Mouse (Mus musculus): ENCODE data around the gene Nim1k. TPM values are rescaled to one million over a fixed set of nuclear protein-coding genes. Genes with fewer than 3 reads are reported as not detected.
A peak's percentile ranks its signal among the peaks of the same experiment; 100 is the strongest.

The Nim1k gene
- polyA plus RNA-seq, 1 experiment from 2014 or later: 1.6 TPM

DNA sequence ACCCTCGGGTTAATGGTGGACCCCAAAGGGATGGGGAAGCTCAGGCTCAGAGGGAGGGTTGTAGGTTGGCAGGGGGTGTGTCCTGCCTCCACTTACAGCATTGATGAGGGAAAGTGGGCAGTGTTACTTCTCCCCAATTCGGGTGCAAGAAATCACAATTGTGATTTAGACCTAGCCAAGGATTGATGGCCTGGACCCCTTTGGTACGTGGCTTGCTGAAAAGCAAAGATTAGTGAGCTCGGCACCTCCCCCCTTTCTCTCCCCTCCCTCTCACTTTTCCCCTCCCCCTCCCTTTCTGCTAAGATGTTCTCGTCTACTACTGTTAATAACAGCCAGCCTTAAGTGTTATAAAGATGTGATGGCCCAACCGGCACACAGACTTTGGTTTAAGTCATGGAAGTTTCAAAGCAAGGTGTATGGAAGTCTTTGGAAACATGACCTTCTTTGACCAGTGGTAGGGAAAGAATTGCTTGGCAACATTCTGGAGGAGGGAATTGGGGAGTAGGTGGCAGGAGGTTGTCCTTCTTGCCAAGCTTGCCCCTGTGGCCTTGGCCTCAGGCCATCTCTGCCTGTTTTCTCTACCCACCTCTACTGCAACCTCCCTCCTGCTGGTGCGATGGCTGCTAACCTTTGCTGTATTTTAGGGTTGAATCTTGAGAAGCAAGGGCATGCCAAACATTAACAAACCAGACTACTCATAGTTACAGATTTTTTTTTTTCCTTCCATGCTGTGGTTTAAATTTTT is 64.6 kb downstream of the Nim1k start:
- peak overlapping the region; percentile 88 for H3K27ac ChIP-seq (replicated peaks; ENCODE audit: low read depth, low read length)
- DNase-seq (ENCODE audit: low spot score): peak; percentile 43

DNA sequence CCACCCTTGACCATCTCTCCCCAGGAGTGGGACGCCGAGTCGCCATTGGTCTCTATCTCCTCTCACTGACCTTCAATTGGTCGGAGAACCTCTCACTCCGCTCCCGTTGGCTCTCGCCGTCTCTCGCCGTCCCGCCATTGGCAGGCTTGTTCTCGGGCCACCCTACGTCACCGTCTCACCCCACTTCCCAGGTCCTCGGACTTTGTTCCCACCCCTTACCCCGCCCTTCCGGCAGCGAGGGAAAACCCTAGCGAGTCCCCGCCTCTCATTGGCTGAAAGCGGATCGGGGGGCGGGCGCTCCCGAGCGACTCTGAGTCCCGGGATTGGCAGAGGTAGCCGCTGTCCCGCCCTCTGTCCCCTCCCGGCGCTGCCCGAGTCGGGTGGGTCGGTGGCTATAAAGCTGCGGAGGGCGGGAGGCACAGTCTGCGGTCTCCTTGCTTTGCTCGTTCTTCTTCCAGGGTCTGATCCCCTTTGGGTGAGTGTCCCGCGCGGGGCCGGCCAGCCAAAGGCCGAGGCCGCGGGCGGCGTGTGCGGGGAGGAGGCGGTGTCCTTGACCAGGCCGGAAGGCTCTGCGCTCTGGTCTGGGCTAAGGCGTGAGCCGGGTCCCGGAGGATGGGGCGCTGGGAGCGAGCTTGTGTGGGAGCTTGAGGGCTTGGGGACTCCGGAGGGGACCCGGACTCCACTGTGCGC is 65.5 kb downstream of the Nim1k start, which contains the start of gene Hmgcs1:
TSS of gene Hmgcs1 (plus strand) at position 341 of the 690 bp plus-strand sequence.
- peak; percentile 99 for ATAC-seq (replicated peaks; ENCODE audit: insufficient number of reproducible peaks, low FRiP score, low TSS enrichment, low read depth)
- WGBS: 0% methylated on average over 53 of the region's 59 CpGs

More for the DNA sequence above, 64.6 kb downstream of the Nim1k start:
- Histone ChIP-seq H3K27me3 (ENCODE audit: control insufficient read depth, insufficient read depth, low read length) (no peaks in the 10 kb centered on the region), H3K9ac (replicated peaks; ENCODE audit: low read length) (peak overlapping the region; percentile 85), H3K4me2 (ENCODE audit: low read depth, low read length) (peak overlapping the region; percentile 72), H3K4me1 (ENCODE audit: control insufficient read depth, insufficient read depth, low read length) (0 out of 2 replicates have a peak, but pooled peaks cover 2% of the 10 kb centered on the region), H3K4me3 (ENCODE audit: low read depth, low read length) (peak overlapping the region; percentile 81), H3K9me3 (replicated peaks; ENCODE audit: control insufficient read depth, low read length) (no peaks in the 10 kb centered on the region), H3K36me3 (replicated peaks; ENCODE audit: control insufficient read depth, insufficient read depth, low read depth, low read length) (no peaks in the 10 kb centered on the region)
- no peak; the same call in 1 of the 2 replicates for ATAC-seq (replicated peaks; ENCODE audit: insufficient number of reproducible peaks, low FRiP score, low TSS enrichment, low read depth)
- WGBS: 4% methylated on average over 7 of the region's 7 CpGs

GRCm38 (mm10) chr13:119689709-119690038 is 66.0 kb downstream of the Nim1k start:
- no peak for ATAC-seq (replicated peaks; ENCODE audit: insufficient number of reproducible peaks, low FRiP score, low TSS enrichment, low read depth)
- 9% methylated on average over 5 of the region's 5 CpGs for WGBS

More for the DNA sequence above, 65.5 kb downstream of the Nim1k start, which contains the start of gene Hmgcs1:
- Histone ChIP-seq H3K9ac (replicated peaks; ENCODE audit: low read length) (peak within 1 kb of the TSS; percentile 85), H3K4me2 (ENCODE audit: low read depth, low read length) (peak within 1 kb of the TSS; percentile 72), H3K9me3 (replicated peaks; ENCODE audit: control insufficient read depth, low read length) (no peaks in the 10 kb centered on the region), H3K4me1 (ENCODE audit: control insufficient read depth, insufficient read depth, low read length) (0 out of 2 replicates have a peak, but pooled peaks cover 2% of the 10 kb centered on the region), H3K4me3 (ENCODE audit: low read depth, low read length) (peak within 1 kb of the TSS; percentile 81), H3K27ac (replicated peaks; ENCODE audit: low read depth, low read length) (peak within 1 kb of the TSS; percentile 88), H3K36me3 (replicated peaks; ENCODE audit: control insufficient read depth, insufficient read depth, low read depth, low read length) (no peaks in the 10 kb centered on the region), H3K27me3 (ENCODE audit: control insufficient read depth, insufficient read depth, low read length) (no peaks in the 10 kb centered on the region)
- peak; percentile 100 for DNase-seq (ENCODE audit: low spot score)

DNA sequence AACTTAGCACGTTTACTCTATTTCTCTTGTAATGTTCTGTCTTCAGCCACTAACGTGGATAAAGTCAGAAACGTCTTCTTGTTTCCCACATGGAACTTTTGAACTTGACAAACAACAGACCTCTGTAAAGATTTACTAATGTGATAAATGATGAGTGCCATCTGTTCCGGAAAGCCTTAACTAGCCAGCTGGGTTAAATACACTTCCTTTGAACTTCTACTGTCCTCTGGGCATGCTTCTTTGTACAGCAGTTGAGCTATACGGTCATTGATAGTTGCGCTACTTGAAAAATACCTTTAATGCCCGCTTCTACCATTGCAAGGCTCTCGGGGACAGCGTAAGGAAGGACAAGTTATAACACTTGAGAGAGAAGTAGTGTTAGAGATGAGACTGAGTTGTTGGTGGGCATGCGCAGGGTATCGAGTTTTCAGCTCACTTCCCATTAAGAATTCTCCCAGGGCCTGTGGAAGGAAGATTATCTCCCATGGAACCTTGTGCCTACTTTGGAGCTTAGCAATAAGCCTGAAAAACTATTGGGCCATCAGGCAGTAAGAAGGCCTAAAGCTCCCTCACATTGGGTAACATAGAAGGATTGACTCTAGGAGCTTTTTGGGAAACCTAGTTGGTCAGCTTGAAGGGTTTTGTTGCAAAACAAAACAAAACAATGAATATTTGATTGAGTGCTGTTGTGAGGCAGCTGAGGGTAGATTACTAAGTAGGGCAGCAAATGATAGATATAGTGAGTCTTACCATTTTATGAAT is 71.1 kb downstream of the Nim1k start:
- no peak overlapping the region for H3K27ac ChIP-seq (replicated peaks; ENCODE audit: low read depth, low read length)
- DNase-seq (ENCODE audit: low spot score) (peak; percentile 53), ATAC-seq (replicated peaks; ENCODE audit: insufficient number of reproducible peaks, low FRiP score, low TSS enrichment, low read depth) (no peak)
- H3K9me3 ChIP-seq (replicated peaks; ENCODE audit: control insufficient read depth, low read length): no peaks in the 10 kb centered on the region
- H3K4me2 ChIP-seq (ENCODE audit: low read depth, low read length): no peak overlapping the region
- H3K4me3 ChIP-seq (ENCODE audit: low read depth, low read length): no peak overlapping the region
- H3K36me3 ChIP-seq (replicated peaks; ENCODE audit: control insufficient read depth, insufficient read depth, low read depth, low read length): no peaks in the 10 kb centered on the region
- no peaks in the 10 kb centered on the region for H3K27me3 ChIP-seq (ENCODE audit: control insufficient read depth, insufficient read depth, low read length)
- no peak overlapping the region for H3K9ac ChIP-seq (replicated peaks; ENCODE audit: low read length)
- 71% methylated on average over 11 of the region's 11 CpGs for WGBS
- H3K4me1 ChIP-seq (ENCODE audit: control insufficient read depth, insufficient read depth, low read length): no peaks in the 10 kb centered on the region

More at GRCm38 (mm10) chr13:119689709-119690038, 66.0 kb downstream of the Nim1k start:
- Histone ChIP-seq H3K27me3 (ENCODE audit: control insufficient read depth, insufficient read depth, low read length) (no peaks in the 10 kb centered on the region), H3K27ac (replicated peaks; ENCODE audit: low read depth, low read length) (no peak overlapping the region), H3K4me2 (ENCODE audit: low read depth, low read length) (no peak overlapping the region; the same call in 1 of the 2 replicates), H3K4me3 (ENCODE audit: low read depth, low read length) (peak overlapping the region; percentile 29), H3K4me1 (ENCODE audit: control insufficient read depth, insufficient read depth, low read length) (0 out of 2 replicates have a peak, but pooled peaks cover 2% of the 10 kb centered on the region), H3K9ac (replicated peaks; ENCODE audit: low read length) (no peak overlapping the region), H3K9me3 (replicated peaks; ENCODE audit: control insufficient read depth, low read length) (no peaks in the 10 kb centered on the region), H3K36me3 (replicated peaks; ENCODE audit: control insufficient read depth, insufficient read depth, low read depth, low read length) (no peaks in the 10 kb centered on the region)
- no peak for DNase-seq (ENCODE audit: low spot score)

DNA sequence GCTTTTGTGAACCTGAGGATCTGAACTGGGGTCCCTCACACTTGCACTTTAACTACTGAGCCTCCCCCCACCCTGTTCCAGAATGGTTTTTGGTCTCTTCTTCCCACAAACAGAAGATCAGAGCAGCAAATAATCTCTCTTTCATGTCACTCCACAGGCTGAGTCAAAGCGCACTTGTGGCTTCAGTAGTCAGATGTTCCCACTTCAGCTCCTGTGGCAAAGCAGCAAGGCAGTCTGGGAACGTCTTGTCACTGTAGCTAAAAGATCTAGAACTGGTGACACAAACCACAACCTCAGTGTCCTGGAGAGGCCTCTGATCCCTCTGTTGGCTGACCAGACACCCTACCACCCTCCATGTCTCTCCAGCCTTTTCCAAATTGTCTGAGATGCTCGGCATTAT is 74.5 kb downstream of the Nim1k start:
- Histone ChIP-seq H3K9me3 (replicated peaks; ENCODE audit: control insufficient read depth, low read length) (no peaks in the 10 kb centered on the region), H3K27ac (replicated peaks; ENCODE audit: low read depth, low read length) (no peak overlapping the region), H3K27me3 (ENCODE audit: control insufficient read depth, insufficient read depth, low read length) (no peaks in the 10 kb centered on the region), H3K4me2 (ENCODE audit: low read depth, low read length) (no peak overlapping the region), H3K4me3 (ENCODE audit: low read depth, low read length) (no peak overlapping the region), H3K9ac (replicated peaks; ENCODE audit: low read length) (no peak overlapping the region), H3K36me3 (replicated peaks; ENCODE audit: control insufficient read depth, insufficient read depth, low read depth, low read length) (no peaks in the 10 kb centered on the region), H3K4me1 (ENCODE audit: control insufficient read depth, insufficient read depth, low read length) (no peaks in the 10 kb centered on the region)
- DNase-seq (ENCODE audit: low spot score) (no peak), ATAC-seq (replicated peaks; ENCODE audit: insufficient number of reproducible peaks, low FRiP score, low TSS enrichment, low read depth) (no peak)
- 72% methylated on average over 3 of the region's 3 CpGs for WGBS

DNA sequence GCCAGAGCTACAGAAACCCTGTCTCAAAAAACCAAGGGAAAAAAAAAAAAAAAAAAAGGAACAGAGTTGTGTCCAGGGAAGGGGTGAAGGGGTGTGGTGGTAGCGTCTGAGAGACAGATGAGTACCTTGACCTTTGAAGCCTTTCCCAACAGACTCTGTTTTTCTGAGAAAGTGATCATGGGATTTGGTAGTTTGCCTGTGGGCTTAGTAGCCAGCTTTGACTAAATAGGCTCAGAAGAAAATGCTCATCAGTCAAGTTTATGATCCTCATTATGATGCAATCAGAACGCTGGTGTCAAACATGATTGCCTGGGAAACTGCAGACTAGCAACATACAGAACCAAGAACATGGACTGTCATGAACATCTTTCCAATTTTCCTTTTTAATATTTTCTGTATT is 76.0 kb downstream of the Nim1k start:
- no peak for ATAC-seq (replicated peaks; ENCODE audit: insufficient number of reproducible peaks, low FRiP score, low TSS enrichment, low read depth)
- no peaks in the 10 kb centered on the region for H3K36me3 ChIP-seq (replicated peaks; ENCODE audit: control insufficient read depth, insufficient read depth, low read depth, low read length)
- no peak overlapping the region for H3K4me2 ChIP-seq (ENCODE audit: low read depth, low read length)
- no peaks in the 10 kb centered on the region for H3K27me3 ChIP-seq (ENCODE audit: control insufficient read depth, insufficient read depth, low read length)
- no peak overlapping the region for H3K27ac ChIP-seq (replicated peaks; ENCODE audit: low read depth, low read length)
- H3K9me3 ChIP-seq (replicated peaks; ENCODE audit: control insufficient read depth, low read length): no peaks in the 10 kb centered on the region
- no peak overlapping the region for H3K4me3 ChIP-seq (ENCODE audit: low read depth, low read length)
- no peak overlapping the region for H3K9ac ChIP-seq (replicated peaks; ENCODE audit: low read length)
- no peak for DNase-seq (ENCODE audit: low spot score)
- 69% methylated on average over 2 of the region's 2 CpGs for WGBS
- no peaks in the 10 kb centered on the region for H3K4me1 ChIP-seq (ENCODE audit: control insufficient read depth, insufficient read depth, low read length)

- Histone ChIP-seq H3K4me3 (ENCODE audit: low read depth, low read length) (no peak overlapping the region), H3K4me1 (ENCODE audit: control insufficient read depth, insufficient read depth, low read length) (no peaks in the 10 kb centered on the region), H3K9ac (replicated peaks; ENCODE audit: low read length) (no peak overlapping the region), H3K36me3 (replicated peaks; ENCODE audit: control insufficient read depth, insufficient read depth, low read depth, low read length) (no peaks in the 10 kb centered on the region), H3K27me3 (ENCODE audit: control insufficient read depth, insufficient read depth, low read length) (no peaks in the 10 kb centered on the region), H3K9me3 (replicated peaks; ENCODE audit: control insufficient read depth, low read length) (no peaks in the 10 kb centered on the region), H3K27ac (replicated peaks; ENCODE audit: low read depth, low read length) (no peak overlapping the region), H3K4me2 (ENCODE audit: low read depth, low read length) (no peak overlapping the region)
- no peak for ATAC-seq (replicated peaks; ENCODE audit: insufficient number of reproducible peaks, low FRiP score, low TSS enrichment, low read depth)
- 74% methylated on average over 8 of the region's 8 CpGs for WGBS
- no peak for DNase-seq (ENCODE audit: low spot score)
Observed at GRCm38 (mm10) chr13:119678794-119679193, 76.9 kb downstream of the Nim1k start.
